Mouse (Mus musculus) cerebellum, adult 18-20 months (tissue): ENCODE measurements at regions not wholly inside any gene's neighbourhood (a gene's known extent, or its start where the extent isn't known, plus 50 kb on each side); places are given as distances from the start of the nearest gene placed in this dataset.

Experiments used
- DNase-seq, 2 experiments: peaks; one replicate each; pipeline ENCODE4 v3.0.0; 2021

- DNase-seq: no peak
Observed at GRCm38 (mm10) chr10:44723845-44724244, 195.5 kb upstream of the Prdm1 start.

- no peak for DNase-seq
Observed at GRCm38 (mm10) chr10:44723321-44723720, 195.0 kb upstream of the Prdm1 start.

DNA sequence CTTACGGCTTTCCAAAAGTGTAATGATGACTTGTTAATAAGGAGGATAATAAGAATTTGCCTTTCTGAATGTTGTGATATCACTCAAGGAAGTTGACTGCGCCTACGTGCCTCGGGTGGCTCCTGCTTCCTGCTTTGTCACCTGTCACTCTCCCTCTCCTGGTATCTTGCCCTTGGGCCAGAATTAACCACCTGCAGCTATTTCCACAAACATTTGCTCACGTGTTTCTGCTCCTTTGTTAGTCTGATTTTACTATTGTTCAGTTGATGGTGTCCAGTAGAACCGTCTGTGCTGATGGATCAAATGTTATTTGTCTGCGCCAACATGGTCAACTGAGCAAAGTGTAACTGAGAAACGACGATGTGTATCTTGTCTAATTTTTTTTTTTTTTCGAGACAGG, 193.4 kb upstream of the Prdm1 start:
- DNase-seq: no peak

DNA sequence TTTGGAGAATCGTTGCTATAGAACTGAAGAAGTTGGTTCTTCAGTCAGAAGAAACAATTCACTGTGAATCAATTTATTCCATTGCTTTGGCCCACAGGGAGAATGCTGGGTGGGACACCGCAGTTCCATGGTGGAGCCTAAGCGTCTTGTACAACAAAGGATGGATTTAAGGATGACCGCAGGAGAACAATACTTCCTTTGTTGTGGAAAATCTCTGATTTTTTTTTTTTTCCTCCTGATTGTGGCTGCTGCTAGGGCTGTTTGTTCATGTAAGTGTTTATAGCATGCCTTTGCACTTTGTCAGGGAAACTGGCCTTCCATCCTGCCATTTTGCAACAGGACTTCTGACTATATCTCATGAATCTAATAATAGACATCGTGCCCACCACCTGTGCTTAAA, 188.3 kb upstream of the Prdm1 start:
- DNase-seq: no peak

- no peak for DNase-seq
Observed at GRCm38 (mm10) chr10:44715902-44716301, 187.6 kb upstream of the Prdm1 start.

DNA sequence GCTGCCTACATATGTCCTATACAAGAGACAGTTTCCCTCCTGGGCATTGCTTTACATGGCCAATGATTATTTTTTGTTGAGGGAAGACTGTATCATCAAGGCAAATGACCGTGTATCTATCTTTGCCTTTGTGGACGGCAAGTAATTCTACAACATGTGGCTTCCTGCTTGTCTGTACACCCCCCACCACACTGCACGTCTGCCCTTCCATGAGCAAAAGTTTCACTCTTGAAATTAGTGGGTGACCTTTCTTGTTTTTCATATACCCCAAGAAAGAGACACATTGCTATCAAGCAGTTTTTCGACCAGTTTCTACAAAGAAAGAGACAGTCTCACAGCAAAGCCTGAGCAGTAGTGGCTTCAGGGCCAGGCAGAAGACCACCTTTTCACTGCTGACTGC, 180.5 kb upstream of the Prdm1 start:
- no peak for DNase-seq

- DNase-seq: no peak
Observed at GRCm38 (mm10) chr10:44704143-44704542, 175.8 kb upstream of the Prdm1 start.

DNA sequence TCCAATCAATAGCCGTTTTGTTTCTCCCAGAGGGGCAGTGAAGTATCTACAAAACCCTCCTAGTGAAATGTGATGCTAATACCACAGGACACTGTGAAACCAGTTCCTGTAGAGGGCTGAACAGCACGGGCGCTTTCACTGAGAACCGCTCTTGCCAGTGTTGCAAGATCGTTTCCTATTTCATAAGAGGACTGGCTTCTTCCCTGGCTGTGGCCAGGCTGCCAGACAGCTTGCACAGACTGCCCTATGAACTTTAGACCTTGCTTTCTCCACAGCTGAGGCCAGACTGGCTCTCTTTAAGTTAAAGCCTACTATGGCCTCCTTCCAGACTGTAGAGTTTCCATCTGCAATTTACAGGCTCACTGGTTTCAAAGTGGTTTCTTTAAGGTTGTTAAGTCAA, 173.8 kb upstream of the Prdm1 start:
- no peak for DNase-seq

GRCm38 (mm10) chr10:44699988-44700537, 171.8 kb upstream of the Prdm1 start:
- DNase-seq: no peak

- DNase-seq: no peak
Observed at GRCm38 (mm10) chr10:44697966-44698365, 169.7 kb upstream of the Prdm1 start.

DNA sequence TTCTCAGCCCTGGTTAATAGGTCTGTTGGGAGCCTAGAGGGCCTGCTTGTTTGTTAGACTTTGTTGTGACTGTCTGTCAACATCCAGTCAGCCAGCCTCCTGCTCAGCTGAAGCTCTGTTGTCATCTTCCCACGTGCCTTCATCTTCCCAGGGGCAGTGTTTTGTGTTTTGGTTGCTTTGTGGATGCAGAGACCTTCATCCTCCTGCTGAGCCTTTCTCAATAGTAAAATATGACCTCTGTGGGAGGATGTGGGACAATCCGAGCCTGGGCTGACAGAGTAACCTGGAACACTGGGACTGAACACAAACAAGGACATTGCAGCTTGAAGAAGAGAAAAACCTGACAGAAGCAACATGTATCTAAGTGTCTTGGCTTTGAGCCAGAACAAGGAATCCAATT, 168.7 kb upstream of the Prdm1 start:
- DNase-seq: no peak

DNA sequence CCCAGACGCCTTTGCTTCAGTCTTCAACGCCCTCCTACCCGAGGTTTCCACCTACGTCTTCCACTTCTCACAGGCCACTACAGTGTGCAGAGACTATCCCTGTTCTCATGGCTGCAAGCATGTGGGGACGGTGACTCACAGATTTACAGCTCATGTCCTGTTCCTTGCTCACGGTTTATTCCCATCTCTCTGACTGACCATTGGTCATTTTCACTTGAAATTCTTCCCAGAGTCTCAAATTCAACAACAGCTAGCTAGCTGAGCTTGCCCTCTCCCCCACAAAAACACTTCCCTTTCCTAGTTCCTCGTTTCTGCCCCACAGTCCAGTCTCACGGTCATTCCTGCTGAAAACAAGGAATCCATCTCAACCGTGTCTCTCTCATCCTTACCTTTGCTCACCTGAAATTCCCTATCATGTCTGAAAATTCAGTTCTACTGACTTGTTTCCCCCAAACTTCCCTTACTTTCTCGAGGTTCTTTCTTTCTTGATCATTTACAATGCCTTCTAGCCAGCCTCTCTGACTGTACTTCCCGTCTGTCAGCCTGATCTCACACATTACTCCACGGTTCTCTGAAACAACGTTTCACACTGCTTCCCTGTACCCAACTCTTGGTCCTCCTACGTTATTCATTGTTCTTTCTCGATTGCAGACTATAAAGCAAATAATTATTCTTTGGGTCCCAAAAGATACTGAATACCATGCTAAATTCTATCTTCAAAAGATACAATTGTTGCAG, 163.5 kb upstream of the Prdm1 start:
- no peak for DNase-seq

- DNase-seq: no peak
Observed at GRCm38 (mm10) chr10:44688555-44688954, 160.3 kb upstream of the Prdm1 start.

DNA sequence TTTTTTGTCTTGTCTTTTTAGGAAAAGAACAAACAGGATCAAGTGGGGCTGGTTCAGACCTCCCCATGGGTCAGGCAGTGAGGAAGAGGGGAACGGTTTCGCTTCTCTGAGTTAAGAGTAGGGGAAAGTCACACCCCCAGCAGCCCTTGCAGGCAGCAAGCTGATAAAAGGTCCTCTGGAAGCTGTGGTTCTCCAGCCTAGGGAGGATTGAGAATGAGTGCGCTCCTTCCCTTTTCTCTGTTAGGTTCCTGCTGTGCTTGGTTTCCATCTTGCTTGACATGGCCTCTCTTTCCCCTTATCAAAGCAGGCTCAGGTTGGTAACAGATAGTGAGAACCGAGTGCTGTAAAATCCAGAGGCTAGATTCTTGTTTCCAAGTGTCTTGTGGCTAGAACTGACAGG, 157.8 kb upstream of the Prdm1 start:
- no peak for DNase-seq

- no peak for DNase-seq
Observed at GRCm38 (mm10) chr10:44685215-44685614, 156.9 kb upstream of the Prdm1 start.

DNA sequence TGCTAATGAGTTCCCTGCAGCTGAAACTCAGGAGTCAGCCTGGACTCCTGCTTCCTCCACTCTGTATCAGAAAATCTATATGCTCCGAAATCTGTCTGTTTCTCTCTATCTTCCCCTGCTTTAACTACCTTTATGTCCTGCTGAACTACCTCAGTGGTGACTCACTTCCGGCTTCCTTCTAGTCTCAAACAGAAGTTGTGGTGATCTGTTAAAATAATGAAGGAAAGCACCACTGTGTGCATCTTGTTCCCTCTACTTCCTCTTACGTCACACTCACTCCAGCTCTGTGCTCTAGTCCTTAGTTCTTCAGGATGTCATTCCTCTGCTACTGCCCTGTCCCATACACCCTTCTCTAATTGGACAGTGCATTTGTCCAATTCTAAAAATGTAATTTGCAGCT, 148.2 kb upstream of the Prdm1 start:
- DNase-seq: no peak

GRCm38 (mm10) chr10:44665509-44666144, 137.3 kb upstream of the Prdm1 start:
- no peak for DNase-seq

DNA sequence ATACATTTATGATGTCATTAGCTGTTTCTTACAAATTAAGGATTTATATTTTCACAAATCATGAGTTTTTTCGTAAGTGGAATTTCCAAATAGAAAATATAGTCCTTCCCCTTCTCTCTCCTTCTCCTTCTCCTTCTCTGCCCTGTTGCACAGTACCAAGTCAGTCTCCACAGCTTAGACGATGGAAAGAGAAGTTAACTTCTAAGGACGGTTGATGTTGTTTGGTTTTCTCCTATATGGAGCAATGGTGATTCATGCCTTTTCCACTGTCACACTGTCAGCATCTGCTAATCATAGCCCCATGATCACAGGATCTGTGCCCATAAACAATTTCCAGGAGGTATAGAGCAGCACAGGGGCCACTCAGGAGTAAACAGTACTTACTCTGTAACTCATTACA, 131.2 kb upstream of the Prdm1 start:
- DNase-seq: no peak

DNA sequence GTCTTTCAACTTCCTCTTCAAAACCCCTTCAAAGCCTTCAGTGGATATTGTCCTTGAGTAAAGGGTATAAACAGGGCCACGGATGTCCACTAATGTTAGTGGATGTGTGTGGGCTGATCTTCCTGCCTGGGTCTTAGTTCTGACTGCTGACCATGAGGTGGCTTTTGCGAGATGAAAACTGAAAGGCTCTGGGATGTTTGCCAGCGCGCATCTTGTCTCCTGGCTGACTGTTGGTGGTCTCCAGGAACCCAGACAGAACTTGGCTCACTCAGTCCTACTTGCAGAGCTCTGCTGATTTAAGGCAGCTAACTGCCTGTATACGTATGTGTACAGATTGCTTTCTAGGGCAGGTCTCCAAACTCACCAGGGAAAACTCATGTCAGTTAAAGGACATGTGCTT, 125.5 kb upstream of the Prdm1 start:
- no peak for DNase-seq

DNA sequence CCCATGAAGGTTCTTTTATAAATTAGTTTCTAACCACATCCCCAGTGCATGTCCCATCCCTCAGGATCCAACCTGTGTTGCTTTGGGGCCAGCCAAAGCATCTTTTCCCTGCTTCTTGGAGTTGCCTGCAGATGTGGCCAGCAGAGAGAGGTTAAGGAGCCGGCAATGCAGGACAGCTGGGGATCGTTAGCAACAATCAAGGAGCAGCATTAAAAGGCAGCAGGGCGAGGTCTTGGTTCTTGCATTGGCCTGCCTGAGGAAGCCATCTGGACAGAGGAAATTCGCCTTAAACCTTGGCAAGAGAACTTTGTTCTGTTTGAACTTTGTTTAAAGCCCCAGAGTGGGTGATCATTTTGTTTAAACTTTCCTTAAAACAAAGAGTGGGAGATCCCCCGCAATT, 118.7 kb upstream of the Prdm1 start:
- DNase-seq: no peak

GRCm38 (mm10) chr10:44646615-44647014, 118.3 kb upstream of the Prdm1 start:
- DNase-seq: no peak

- no peak for DNase-seq
Observed at GRCm38 (mm10) chr10:44641616-44642015, 113.3 kb upstream of the Prdm1 start.

DNA sequence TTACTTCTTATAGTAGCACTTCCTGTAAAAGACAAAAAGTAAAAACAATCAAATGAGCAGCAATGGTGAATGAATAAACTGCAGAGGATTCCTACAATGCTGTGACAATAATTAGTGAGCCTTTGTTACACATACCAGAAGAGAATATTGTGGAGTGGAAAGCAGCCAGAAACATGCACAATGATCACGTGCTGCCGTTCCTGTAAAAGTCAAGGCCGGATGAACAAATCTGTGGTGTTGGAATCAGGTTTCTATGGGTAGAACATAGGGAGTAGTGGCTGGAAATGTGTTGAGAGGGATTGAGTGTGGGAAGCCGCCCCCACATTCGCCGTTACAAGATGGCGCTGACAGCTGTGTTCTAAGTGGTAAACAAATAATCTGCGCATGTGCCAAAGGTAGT, 112.3 kb upstream of the Prdm1 start:
- DNase-seq: no peak

DNA sequence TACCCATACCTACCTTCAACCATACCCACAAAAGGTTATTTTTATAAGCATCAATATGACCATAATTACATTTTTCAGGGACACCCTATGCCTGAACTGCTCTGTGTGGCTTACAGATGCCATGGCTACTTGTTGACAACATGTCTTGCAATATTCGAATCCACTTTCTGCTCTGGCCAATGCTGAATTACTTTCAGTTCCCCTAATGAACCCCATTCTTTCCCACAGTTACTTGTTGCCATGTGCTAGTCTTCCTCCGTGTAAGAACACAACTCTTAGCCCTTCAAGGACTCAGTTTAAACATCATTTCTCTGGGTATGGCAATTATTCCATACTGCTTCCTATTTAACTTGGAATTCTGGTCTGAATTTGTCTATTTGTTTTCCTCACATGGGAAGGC, 110.4 kb upstream of the Prdm1 start:
- DNase-seq: no peak

DNA sequence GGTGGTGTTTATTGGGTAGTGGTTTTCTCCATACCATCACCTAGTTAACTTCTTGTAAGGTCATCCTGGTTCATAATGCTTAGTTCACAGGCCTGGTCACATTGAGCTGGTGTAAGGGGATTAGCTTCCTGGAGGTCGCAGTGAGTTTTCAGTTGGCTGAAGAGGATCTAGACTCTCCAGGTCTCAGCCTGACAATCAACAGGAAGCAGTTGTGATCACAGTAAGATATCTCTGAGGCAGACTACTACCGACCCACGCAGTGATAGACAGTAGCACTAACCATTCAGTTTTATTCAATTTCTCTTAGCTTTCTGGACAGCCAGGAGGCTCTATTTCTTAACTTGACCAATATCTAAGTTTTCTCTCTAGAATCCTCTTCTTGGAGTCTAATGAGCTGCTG, 108.5 kb upstream of the Prdm1 start:
- no peak for DNase-seq
